Mouse (Mus musculus): ENCODE data around the gene Itga2b. TPM values are rescaled to one million over a fixed set of nuclear protein-coding genes. Genes with fewer than 3 reads are reported as not detected.

Gene Itga2b
- total RNA-seq, 2 experiments from 2014 or later = 3.6 to 4.0 TPM

Small RNA genes lying within 50 kb of the gene (microRNA-seq; reads per million reads assigned to microRNA genes)
- not detected for gene Mir6930

Other genes with a start within 250 kb of the Itga2b start
- gene Hdac5, start 240.0 kb downstream of the Itga2b start, total RNA-seq (2021) = 100 to 1,000 TPM; 205 to 213 TPM
- 1 to 10 TPM; 1.4 to 1.6 TPM for gene BC030867, start 221.2 kb downstream of the Itga2b start, total RNA-seq (2021)
- gene Asb16, start 201.4 kb downstream of the Itga2b start, total RNA-seq (2021) = under 1 TPM; 0.91 to 0.98 TPM
- gene Tmub2, start 185.2 kb downstream of the Itga2b start, total RNA-seq (2021) = 10 to 100 TPM; 53.6 to 56.1 TPM
- 100 to 1,000 TPM; 183 to 189 TPM for gene Atxn7l3, start 173.5 kb downstream of the Itga2b start, total RNA-seq (2021)
- gene Ubtf, start 150.4 kb downstream of the Itga2b start, total RNA-seq (2021) = 100 to 1,000 TPM; 113 to 115 TPM
- gene Slc4a1, start 103.9 kb downstream of the Itga2b start, total RNA-seq (2021) = 1 to 10 TPM in 1 of 2 experiments, under 1 TPM in 1; 0.87 to 1.9 TPM
- 100 to 1,000 TPM; 261 to 262 TPM for gene Rundc3a, start 76.7 kb downstream of the Itga2b start, total RNA-seq (2021)
- gene Slc25a39, start 62.2 kb downstream of the Itga2b start, total RNA-seq (2021) = 10 to 100 TPM; 57.2 to 58.8 TPM
- gene Grn, start 39.8 kb downstream of the Itga2b start, total RNA-seq (2021) = 10 to 100 TPM; 54.0 to 58.5 TPM
- 100 to 1,000 TPM; 237 to 243 TPM for gene Fam171a2, start 22.4 kb downstream of the Itga2b start, total RNA-seq (2021)
- 10 to 100 TPM; 59.6 to 62.6 TPM for gene Gpatch8, start 86.3 kb upstream of the Itga2b start, total RNA-seq (2021)
- gene Gm11627, start 109.3 kb upstream of the Itga2b start, total RNA-seq (2021) = 1 to 10 TPM; 2.0 to 2.2 TPM
- 1 to 10 TPM; 6.8 to 7.4 TPM for gene Fzd2, start 134.3 kb upstream of the Itga2b start, total RNA-seq (2021)
- gene Meioc, start 193.6 kb upstream of the Itga2b start, total RNA-seq (2021) = not detected
- gene Ccdc43, start 227.7 kb upstream of the Itga2b start, total RNA-seq (2021) = 10 to 100 TPM; 32.8 to 34.5 TPM

Data from left cerebral cortex, postnatal 4 days (tissue).